Mouse (Mus musculus) lung, postnatal 0 days (tissue): ENCODE measurements at regions not wholly inside any gene's neighbourhood (a gene's known extent, or its start where the extent isn't known, plus 50 kb on each side); places are given as distances from the start of the nearest gene placed in this dataset.

ENCODE experiments used
- CTCF ChIP-seq: IDR thresholded peaks from 2 replicates; pipeline ENCODE4 v1.5.1; 2016; ENCODE audit warnings: antibody characterized with exemption, mild to moderate bottlenecking
- EP300 ChIP-seq: IDR thresholded peaks from 2 replicates; pipeline ENCODE4 v1.6.1; 2016; ENCODE audit warnings: antibody characterized with exemption, mild to moderate bottlenecking, control low read depth

DNA sequence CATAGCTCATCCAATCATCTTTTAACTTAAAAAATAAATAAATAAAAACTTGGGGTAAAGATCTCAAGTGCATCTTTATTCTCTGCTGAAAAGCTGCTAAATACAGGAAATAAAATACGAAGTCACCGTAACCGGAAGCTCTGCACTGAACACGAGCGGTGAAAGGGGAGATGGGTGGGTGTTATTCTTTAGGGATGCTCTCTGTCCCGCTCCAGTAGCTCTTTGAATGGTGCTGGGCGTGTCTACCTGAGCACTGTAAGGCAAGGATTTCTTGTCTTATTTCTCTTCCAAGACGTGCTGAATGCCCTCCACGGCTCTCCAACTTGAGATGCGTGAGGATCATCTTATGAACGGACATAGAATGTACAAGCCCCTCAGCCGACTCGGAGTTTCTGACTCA lies 322.0 kb downstream of the Tbc1d1 start:
- no peak for TF ChIP-seq CTCF
- no peak for TF ChIP-seq EP300
